Mouse (Mus musculus) bone marrow, adult 2 months (tissue): ENCODE results near the gene A430078G23Rik.

Source experiments
- CTCF ChIP-seq: fragments of 200-500 bp; IDR thresholded peaks from 2 replicates; pipeline ENCODE4 v1.5.1; 2011; ENCODE audit warnings: low read length, control low read depth; ENCODE audit not compliant: control insufficient read depth, insufficient read depth
- POLR2A ChIP-seq: fragments of 200-500 bp; IDR thresholded peaks from 2 replicates; pipeline ENCODE4 v1.6.1; 2011; ENCODE audit warnings: low read depth, mild to moderate bottlenecking, control low read depth, low read length, borderline replicate concordance; ENCODE audit not compliant: control insufficient read depth

- TF ChIP-seq POLR2A (no peak), CTCF (no peak)
These were observed 58.7 kb downstream of the A430078G23Rik start for GRCm38 (mm10) chr8:3411901-3412301.
